Mouse (Mus musculus): Measurements from ENCODE around the gene Arl3. TPM values are rescaled to one million over a fixed set of nuclear protein-coding genes. Genes with fewer than 3 reads are reported as not detected.

The Arl3 gene
- total RNA-seq, 2 experiments from 2014 or later: 102 to 107 TPM

DNA sequence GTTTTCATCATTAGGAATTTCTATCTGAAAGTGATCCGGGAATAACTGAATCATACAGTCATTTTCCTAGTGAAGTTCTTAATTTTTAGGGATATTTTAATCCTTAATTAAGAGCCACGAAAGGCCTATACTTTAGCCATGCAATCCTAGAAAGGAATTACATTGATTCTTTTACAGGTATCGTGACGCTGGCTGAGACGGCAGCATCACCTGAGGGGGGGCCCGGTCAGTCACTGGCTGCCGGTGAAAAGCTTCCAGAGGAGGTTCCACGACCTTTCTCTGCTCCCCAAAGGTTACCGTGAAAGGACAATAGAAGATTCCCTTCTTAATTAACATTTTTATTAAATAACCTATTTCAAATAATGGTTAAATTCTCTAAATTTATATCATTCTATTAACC lies 35.6 kb downstream of the Arl3 start:
- intact Hi-C loops (cut with DNase I): no loop called here

DNA sequence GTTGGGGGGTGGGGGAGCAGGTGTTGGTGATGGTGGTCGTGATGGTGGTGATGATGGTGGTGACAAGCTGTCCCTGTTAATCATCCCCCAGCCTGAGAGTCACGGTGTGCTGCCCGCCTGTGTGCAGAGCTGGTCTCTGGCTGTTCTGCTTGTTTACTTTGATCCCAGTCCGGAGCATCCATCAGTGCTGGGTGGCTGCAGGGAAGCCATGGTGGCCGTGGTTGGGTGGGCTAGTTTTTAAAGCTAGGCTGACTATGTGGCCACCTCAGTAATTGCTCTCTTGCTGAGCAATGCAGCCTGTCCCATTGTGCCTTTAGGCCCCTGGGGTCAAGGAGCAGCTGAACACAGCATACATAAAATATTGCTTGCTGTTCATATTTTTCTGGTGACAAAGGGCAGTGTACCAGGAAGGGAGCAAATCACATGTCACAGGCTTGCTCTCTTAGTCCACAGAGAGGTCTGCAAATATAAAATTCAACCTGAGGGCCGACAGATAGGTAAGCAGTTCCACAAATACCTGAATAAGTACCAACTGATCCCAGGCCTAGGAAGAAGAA lies 38.4 kb downstream of the Arl3 start:
- intact Hi-C loops (cut with DNase I): no loop called here
- no peak for DNase-seq

More for the DNA sequence above, 35.6 kb downstream of the Arl3 start:
- no peak for DNase-seq

DNA sequence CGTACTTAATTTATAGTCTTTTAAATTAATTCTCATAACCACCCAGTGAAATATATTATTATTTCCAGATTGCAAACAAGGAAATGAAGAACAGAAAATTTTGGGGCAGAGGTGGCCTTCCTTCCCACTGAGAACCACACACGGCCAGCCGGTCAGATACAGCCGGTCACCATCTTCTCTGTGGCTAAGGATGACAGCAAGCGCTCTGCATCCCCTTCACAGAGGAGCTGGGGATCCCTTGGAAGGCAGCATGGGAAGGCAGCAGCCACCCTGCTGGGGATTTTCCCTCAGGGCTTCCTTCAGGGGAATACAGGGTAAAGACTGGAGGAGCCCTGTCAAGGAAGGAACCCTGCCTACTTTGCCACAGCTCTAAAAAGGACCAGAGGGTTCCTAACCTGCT lies 39.5 kb downstream of the Arl3 start:
- intact Hi-C loops (cut with DNase I): no loop called here
- DNase-seq: no peak

DNA sequence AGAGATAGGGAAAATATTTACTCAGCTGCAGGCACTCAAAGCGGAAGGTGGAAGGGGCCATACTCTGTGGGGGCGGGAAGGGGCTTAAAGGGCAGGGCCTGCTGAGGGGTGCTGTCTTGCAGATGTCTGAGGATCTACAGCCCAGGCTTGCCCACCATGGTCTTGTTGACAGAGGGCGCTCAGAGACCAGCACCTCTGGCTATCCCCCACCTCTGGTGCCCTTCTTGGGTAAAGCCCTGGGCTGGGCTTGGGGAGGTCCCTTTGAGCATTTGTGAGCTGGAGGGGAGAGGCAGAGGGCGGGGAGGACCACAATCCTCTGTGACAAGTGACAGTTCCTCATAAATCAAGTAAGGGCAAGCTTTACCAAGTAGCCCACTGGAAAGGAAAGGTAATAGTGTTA lies 39.9 kb downstream of the Arl3 start:
- intact Hi-C loops (cut with DNase I): no loop called here
- DNase-seq: no peak

DNA sequence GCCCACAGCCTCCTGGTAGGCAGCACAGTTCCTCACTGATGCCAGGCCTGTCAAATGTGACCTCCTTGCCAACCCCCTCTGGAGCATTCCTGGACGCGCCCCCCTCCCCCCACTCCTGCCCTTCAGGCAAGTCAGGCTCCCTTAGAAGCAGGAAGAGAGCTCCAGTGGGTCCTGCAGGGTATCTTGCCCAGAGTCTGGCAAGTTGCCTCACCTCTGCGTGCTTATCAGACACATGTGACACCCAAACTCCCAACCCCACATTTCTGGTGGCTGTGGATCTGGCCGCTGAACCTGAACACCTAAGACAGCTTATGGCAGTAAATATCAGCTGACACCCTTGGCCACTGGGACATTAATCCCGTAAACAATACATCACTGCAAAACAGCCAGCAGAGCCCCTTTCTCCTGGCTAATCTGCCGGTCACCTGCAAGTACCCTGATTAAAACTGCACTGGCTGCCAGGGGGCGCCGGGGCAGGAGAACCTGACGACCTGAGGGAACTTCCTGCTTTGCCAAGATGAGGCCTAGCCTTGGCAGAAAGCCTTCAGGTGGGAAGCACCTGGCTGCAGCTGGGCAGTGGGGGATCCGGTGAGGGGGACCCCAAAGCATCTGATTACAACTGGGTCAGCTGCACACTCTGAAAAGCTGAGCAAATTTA lies 40.8 kb downstream of the Arl3 start:
- peak; percentile 54 for DNase-seq
- intact Hi-C loops (cut with DNase I): no loop called here

DNA sequence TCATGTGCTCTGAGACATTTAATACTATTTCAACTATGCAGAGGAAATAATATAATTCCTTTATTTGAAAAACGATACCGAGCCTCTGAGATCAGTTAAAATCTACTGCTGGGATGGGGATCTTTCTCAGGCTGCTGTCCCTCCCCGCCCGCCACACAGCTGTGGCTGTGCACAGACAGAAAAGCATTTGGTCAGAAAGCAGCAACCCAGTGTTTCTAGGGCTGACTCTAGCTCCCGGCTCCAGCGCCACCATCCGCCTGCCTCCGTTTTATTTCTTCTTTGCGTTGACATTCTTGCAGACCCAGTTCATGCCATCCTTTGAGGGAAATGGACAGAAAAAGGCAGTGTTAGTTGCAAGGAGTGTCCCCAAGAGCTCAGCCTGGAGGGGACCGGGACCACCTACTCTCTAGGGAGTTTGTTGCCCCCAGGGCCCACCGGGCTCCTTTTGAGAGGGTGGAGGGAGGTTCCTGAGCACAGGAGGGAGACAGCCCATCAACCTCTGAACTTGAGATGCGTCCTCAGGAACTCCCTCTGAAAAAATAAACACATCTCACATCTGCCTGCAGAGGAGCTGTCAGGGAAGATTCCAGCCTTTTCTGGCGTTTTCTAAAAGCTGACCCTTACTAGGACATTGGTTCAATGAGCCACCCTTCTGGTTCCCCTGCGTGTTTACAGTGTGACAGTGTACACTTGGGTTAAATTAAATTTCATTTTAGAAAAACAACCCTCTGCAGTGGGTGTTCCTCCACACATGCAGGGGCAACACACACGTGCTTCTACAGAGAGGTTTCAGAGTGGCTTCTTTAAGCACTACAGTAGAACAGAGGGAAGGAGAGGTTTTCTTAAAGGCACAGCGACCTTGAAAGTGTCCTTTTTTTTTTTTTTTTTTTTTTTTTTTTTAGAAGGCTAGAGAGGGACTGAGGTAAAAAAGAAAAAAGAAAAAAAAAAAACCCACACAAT lies 41.6 kb downstream of the Arl3 start:
- DNase-seq: no peak
- intact Hi-C loops (cut with DNase I): no loop called here

DNA sequence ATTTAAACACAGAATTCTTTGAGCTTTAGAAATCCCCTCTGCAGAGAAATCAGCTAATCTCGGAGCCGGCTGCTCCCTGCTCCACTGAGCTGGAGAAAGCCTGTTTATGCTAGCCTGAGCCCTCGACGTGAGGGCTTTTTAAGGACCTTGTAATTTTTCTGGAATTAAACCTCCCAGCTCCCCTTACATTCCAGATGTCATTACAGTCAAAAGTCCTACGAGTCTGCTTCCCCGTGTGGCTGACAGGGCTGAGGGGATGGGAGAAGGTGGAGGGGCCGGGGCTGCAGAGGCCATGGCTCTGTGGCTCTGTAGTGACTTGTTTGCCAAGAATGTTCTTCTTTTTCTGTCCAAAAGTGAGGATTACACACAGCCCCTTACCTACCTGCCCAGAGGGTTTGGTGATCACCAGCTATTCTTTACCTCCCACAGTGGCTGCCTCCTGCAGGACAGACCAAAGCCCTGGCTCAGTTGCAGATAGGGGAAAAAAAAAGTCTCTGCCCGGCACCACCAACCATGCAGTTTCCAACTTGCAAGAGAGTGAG lies 42.5 kb downstream of the Arl3 start:
- no peak for DNase-seq
- intact Hi-C loops (cut with DNase I): no loop called here

DNA sequence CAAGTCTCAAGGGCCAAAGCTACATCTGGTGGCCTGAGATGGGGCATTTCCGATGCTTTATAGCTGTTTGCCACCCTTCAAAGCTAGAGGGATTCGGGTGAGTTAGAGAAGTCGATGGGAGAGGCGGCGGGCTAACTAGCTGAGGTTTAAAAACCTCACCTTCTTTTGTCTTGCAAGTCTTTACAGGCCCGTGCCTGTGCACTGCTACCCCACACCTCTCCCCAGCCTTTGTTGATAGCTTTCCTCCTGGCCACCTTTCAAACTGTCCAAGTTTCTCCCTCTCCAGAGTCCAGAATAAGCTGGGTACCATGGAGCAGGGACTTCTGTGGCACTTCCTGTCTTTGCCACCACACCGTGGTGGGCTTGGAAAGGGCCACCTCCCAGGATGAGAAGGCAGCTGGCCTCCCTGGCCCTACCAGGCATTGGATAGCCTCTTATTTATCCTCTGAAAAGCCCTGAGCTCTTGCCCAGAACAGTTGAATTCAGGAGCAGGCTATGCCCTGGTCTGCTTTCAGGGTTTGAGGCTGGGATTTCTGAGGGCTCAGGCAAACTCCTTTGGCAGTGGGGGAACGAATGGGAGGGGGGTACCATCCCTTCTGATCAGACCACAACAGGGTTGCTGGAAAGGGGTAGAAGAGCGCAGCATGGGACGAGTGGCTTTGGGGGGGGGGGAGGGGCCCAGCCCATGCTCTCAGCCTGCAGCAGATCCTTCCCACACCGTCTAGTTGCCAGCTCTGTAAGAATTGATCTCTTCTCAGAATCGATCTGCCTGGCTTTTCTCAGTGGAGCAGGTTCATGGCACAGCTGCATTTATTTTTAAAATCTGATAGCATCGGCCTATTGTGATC lies 43.2 kb downstream of the Arl3 start:
- intact Hi-C loops (cut with DNase I): no loop called here
- DNase-seq: no peak

DNA sequence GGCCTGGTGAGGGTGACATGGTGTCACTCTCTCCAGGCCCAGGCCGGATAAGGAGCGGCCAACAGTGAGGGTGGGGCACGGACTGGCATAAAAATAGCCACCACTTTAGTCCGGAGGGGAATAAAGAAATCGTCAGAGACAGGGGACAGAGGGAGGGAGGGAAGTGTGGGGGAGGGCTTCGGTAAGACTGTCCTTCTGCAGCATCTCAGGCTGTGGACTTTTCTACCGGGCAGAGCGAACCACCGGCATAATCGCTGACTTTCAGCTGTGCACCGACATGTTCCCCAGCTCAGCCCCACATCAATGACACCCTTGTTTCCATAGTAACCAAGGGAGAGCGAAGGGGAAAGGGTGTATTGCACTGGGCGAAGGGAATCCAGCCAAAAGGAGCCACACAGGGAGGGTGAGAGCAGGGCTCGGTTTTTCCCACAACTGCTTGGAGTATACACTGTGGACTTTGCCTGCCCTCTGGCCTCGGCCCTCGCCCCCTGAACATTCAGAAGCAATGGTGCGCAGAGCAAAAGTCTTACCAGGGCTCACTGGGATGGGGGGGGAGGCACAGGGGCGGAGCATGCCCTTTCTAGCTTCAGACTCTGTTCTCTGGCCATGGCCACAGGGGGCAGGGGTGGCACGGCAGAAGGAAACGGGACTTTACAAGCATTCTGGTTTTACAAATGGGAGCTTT lies 44.3 kb downstream of the Arl3 start:
- peak; percentile 70 for DNase-seq
- intact Hi-C loops (cut with DNase I): no loop called here

DNA sequence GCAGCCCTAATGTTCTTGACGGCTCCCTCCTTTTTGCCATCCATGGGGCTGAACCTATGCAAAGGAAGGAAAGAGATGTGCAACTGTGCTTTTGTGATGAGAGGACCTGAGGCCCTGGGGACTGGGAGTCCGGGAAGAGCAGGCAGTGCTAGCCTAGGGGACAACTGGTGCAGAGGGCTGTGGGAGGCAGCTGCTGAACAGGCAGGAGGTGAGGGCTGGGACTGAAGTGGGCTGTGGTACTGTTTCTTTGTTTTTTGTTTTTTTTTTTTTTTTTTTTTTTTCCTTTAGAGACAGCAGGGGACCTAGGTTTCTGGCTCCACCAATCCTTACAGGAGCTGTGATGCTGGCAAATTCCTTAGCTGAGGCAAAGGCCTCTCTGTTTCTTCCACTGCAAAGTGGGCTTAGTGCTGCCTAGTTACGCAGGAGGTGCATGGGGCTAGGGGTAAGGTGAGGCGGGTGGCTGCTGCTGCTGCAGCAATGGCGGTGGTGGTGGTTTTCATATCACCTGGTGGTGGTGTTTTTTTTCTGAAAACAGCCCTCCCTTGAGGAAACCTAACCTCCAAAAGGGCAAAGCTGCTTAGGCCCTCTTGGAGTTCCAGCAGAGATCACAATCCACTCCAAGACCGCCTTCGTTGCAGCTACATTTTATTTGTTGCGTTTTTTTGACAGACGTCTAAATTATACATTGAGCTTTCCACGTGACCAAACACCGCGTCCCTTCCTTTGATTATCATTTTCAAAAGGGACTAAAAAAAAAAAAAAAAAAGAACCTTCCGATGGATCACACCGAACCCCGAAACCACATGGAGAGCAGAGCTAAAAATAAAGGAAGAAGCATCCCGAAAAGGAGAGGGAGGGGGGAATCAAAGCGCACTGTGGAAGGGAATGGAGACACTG lies 45.1 kb downstream of the Arl3 start:
- DNase-seq: no peak
- intact Hi-C loops (cut with DNase I): no loop called here

DNA sequence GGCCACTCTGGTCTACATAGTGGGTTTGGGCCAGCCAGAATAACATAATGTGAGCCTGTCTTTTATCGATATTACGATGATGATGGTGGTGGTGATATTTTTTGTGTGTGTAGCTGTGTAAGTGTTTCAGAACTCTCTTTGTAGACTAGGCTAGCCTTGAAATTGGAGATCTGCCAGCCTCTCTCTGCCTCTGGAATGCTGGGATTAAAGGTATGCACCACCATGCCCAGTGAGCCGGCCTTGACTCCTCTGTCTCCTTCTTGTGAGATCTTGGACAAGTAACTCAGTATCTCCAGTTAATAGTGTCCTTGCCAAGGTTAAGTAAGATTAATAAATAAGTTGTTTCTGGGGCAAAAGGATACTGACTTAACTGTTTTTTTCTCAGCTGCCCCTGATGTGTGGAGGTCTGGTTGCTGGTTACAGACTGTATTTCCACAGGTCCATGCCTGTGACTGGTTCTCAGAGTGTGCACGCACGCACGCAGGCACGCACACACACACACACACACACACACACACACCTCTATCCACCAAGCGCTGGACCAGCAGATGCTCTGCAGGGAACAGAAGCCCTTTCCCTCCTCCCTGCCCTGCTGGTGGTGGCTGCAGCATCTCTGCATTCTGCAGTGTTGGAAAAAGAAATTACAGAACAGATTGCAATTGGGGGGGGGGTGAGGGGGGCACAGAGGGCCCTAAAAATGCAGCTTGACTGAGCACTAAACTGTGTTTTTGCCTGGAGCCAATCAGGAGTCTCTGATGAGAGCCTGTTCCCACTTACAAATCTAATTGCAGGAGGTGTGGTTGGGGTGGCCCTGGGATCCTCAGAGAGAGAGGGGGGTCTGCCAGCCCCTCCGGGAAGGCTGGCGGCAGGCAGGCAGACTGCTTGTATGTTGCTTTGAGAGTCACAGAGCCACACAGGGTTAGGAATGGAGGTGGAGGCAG lies 47.0 kb downstream of the Arl3 start:
- no peak for DNase-seq
- intact Hi-C loops (cut with DNase I): no loop called here

DNA sequence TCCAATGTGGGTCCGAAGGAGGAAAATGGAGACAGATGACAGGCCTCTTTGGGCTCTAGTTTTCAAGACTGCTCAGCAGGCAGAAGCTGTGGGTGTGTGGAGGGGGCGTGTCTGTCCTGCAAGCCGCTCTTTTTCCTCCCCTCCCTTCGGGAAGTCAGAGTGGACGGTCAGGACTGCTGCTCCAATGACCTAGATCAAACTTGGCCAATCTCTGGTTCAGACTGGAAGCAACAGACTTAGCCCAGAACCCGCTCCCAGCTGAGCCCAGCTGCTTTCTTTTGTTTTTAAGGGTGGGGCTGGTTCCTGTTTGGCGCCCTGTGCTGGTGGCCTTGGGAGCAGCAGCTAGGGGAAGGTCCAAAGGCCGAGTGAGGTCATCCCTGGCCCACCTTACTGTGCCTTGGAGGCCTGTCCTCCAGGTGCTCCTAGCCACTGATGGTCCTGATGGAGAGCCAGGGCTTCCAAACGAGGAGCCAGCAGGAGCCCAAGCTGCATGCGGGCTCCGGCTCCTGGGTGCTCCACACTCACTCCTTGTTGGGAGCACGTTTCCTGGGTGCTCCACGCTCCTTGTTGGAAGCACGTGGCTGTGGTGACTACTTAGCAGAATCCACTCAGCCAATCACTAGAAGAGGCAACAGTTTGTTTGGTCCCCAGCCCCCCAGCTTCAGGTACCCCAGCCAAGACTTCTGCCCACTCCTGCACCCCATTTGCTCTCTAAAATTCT lies 48.2 kb downstream of the Arl3 start:
- DNase-seq: no peak
- intact Hi-C loops (cut with DNase I): no loop called here

DNA sequence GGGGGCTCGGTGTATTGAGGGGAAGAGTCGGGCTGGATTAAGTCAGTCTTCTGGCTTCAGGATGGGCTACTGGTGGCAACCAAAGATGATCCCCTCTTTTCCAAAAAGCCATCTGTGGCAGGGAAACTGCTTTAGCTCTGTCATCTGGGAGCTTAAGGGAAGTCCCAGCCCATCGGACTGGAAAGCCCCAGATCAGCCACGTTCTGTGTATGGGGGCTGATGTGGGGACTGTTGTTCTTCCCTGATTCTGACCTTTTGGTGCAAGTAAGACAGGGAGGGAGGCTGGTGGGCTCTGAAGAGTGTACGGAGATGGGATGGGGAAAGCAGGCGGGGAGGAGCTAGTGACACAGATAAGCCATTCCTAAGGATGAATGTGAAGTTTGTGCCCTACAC lies 48.9 kb downstream of the Arl3 start:
- no peak for DNase-seq
- intact Hi-C loops (cut with DNase I): no loop called here

DNA sequence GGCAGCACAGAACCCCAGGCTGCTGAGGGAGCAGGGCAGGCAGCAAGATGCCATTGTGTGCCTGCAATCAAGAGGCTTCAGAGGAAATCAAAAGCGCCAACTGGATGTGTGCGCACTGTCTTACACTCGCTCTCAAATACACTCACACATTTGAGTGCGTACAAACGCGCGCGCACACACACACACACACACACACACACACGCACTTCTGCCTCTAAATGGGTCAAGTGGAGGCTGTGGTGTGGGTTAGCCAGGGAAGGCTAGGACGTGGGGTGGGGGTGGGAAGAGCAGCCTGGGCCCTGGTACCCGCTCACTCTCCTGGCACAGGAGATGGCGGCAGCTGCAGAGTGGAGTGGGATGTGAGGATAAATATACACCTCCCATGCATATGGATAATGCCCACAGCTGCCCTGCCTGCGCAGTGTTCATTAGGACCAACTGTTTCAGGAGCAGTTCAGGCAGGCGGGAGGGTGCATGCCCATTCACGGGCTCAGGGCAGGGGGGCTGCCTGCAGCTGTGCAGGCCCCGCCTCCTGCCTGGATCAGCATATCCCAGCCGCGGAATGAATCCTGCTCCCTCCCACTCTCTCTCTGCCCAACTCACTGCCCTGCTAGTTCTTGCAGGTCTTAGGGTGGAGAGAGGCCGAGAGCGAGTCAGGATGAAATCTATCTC lies 49.4 kb downstream of the Arl3 start:
- intact Hi-C loops (cut with DNase I): no loop called here
- DNase-seq: peak; percentile 80

DNA sequence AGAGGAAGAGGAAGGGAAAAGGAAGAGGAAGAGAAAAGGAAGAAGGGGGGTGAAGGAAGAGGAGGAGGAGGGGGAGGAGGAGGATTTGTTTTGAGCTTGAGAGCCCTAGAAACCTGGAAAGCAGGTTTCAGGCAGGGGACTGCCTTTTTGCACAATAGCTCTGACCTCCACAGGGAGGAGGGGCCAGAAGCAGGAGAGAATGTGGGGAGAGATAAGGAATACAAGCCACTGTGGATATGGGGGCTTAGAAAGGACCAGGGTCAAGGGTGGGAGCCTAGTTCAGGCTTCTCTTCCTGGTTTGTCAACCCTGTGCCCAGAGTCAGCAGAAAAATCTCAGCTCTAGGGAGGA lies 49.9 kb downstream of the Arl3 start:
- intact Hi-C loops (cut with DNase I): no loop called here
- DNase-seq: no peak

DNA sequence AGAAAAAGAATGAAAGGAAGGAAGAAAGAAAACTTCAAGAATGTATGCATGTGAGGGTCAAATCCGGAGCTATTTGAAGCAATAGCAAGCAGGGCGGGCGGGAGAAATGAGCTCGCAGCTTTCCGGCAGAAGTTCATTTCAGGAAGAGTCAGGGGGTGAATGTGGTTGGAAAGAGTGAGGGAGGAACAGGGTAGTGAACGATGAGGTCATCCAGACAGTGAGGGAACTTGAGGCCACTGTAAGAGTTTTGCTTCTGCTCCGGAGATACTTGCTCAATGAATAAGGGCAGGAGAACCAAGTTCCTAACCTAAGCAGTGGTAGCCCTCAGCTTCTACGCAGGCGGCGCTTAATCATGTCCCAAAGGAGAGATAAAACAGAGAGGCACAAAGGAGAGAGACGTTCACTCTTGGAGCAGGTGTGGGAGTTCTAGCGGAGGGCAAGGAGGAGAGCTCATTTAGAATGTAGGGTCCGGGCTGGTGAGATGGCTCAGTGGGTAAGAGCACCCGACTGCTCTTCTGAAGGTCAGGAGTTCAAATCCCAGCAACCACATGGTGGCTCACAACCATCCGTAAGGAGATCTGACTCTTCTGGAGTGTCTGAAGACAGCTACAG lies 50.5 kb downstream of the Arl3 start:
- intact Hi-C loops (cut with DNase I): no loop called here
- no peak for DNase-seq
